Mouse (Mus musculus) megakaryocyte progenitor cell, adult 5-6 weeks (primary cell): Measurements from ENCODE around the gene Mecr. TPM values are rescaled to one million over a fixed set of nuclear protein-coding genes. Genes with fewer than 3 reads are reported as not detected.

Experiments
- ATAC-seq: replicated peaks from 2 replicates; pipeline ENCODE4 v1.8.0; 2016; ENCODE audit warnings: mild to moderate bottlenecking, moderate TSS enrichment, inconsistent platforms; ENCODE audit not compliant: poor library complexity
- total RNA-seq, 2 experiments: library from RNA; stranded (forward) in 1 of 2; stranded (reverse) in 1 of 2; fragments of 157-497, 149-512 nt in 1 of 2; fragments of 200-1000 nt in 1 of 2; gene quantifications; 2 replicates each; pipeline versions ENCODE4 v1.2.3 to v1.2.4; 2015 to 2017

Gene Mecr
- total RNA-seq, 2 experiments from 2014 or later = 26.0 to 41.9 TPM

GRCm38 (mm10) chr4:131833971-131834609, 9.2 kb upstream of the Mecr start:
- ATAC-seq = no peak

- ATAC-seq = 0 out of 2 replicates have a peak, but pooled peaks have one; percentile 11
Observed at GRCm38 (mm10) chr4:131836351-131836881, 6.9 kb upstream of the Mecr start.

DNA sequence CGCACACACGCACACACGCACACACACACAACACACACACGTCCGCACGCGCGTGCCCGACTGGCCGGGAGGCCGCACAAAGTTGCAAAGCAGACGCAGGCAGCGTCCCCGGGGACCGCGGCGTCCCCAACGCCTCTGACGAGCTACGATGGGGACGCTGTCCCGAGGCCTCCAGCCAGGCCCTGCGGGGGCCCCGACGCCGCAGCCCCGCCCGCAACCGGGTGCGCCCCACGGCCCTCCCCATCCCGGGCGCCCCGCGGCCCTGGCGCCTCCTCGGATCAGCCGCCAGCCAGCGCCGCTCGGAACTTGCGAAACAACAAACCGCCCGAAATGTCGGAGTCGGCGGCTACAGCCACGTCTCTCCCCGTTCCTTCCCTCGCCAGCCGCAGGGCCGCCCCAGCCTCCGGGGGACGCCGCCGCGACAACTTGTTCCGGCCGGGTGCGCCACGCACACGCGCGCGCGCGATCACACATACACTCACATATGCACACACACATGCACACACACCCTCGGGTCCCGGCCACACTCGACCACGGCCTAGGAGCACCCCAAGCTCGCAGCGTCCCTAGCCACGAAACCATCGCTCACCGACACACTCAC, 6.3 kb upstream of the Mecr start:
- peak; percentile 34 for ATAC-seq

GRCm38 (mm10) chr4:131837872-131838524, 5.3 kb upstream of the Mecr start, which contains the start of gene Ptpru:
Ptpru (minus strand) TSS chr4:131838288.
- peak; percentile 82 for ATAC-seq

DNA sequence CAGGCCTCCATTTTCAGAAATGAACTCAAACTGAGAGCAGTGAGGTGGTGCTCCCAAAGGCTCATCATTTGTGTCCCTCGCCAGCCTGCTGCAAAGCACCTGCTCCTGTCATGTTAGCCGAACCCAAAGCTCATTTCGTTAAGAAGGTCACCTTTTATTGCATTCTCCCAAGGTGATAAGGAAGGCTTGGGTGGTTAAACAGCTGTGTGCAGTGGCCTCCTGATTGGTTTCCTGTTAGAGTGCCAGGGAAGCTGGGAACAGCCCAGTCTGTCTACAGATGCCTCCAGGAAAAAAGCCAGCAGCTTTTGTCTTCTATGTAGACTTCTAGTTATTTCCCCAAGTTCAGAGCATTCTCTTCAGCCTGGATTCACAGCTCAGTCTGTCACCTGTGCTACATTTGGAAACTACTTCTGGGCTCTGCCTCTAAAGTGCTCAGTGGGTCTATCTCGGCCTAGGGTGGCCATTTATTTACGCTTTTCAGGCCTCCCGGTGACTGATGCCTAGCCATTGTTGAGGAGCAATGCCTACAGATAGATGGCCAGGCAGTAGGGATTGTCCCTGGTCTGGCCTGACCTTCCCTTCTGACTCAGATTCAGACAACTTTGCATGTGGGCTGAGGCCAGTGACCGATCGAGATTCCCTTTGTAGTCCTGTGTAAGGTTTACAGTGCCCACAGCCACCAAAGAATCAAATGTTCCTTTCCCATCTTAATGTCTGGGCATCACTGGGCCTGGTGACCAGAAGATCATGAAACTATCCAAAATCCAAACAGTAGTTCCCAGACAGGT, 2.9 kb downstream of the Mecr start:
- ATAC-seq = no peak

- ATAC-seq = no peak
Observed at GRCm38 (mm10) chr4:131848082-131848481, 4.8 kb downstream of the Mecr start.

DNA sequence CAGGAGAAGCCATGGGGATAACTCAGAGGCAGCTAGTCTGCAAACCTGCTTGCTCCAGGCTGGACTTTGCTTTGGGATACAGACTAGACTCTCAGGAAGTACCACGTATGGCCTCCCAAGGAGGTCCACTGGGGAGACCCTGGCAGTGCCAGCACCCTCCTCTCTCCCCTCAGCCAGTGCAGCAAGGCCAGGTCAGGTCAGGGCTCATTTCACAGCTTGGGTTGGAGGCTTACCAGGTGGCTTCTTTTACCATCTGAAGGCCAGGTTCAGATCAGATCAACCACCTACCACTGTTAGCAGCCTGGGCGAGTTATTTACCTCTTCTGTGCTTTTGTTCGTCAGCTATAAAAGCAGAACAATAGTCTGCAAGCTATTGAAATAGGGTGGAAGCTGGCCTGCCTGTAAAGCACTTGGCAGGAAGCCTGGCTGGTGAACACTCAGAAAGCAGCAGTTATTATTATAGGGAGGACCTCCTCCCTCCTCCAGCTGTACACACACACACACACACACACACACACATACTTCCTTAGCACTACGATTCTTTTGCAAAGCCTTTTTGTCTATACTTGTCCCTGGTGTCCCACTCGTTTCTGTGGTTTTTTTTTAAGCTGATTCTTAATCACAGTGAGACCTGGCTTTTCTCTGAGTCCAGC, 6.8 kb downstream of the Mecr start:
- no peak for ATAC-seq

DNA sequence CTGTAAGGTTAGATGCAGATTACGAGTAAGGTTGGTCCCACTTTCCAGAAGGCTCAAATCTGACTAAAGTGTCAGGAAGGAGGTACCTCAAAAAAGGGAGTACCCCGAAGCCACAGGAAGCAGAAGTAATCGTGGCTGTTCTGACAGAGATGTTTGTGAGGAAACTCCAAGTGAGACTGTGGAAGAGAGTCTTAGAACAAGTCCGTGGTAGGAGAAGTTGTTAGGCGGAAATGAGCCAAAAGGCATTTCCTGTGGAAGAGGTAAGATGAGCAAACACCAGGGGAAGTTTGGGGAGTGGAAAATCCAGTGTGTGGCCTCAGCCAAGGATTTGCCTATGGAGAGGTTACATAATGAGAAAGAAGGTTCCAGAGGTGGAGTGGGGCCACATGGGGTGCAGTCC, 11.7 kb downstream of the Mecr start:
- ATAC-seq = peak; percentile 77

GRCm38 (mm10) chr4:131860492-131861340, 17.4 kb downstream of the Mecr start:
- ATAC-seq = peak; percentile 84

GRCm38 (mm10) chr4:131861341-131861739, 18.1 kb downstream of the Mecr start:
- peak; percentile 70 for ATAC-seq

- ATAC-seq = no peak
Observed at GRCm38 (mm10) chr4:131872672-131873292, 29.5 kb downstream of the Mecr start.

GRCm38 (mm10) chr4:131873293-131874168, 30.3 kb downstream of the Mecr start, which contains the start of gene Srsf4:
Srsf4 (plus strand) TSS chr4:131873617.
- peak; percentile 89 for ATAC-seq

GRCm38 (mm10) chr4:131874169-131874536, 30.9 kb downstream of the Mecr start:
- peak; percentile 17 for ATAC-seq

DNA sequence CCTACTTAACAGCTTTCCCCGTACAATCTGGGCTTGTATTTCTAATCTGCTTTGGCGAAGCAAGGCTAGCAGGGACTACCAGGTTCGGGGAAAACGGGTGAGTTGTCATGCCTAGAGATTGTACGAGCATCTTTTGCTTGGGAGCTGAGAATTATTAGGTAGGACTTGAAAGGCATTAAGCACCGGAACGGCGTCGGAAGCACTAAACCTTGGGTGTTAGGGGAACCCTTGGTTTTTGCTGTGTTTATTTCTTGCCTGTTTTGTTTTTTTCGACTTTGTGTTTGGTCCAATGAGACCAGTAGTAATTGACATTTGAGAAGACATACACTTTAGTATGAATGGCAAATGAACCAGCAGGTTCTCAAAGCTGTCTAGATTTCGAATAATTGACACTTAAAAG, 31.3 kb downstream of the Mecr start:
- ATAC-seq = no peak

- ATAC-seq = no peak
Observed at GRCm38 (mm10) chr4:131875242-131875641, 32.0 kb downstream of the Mecr start.

DNA sequence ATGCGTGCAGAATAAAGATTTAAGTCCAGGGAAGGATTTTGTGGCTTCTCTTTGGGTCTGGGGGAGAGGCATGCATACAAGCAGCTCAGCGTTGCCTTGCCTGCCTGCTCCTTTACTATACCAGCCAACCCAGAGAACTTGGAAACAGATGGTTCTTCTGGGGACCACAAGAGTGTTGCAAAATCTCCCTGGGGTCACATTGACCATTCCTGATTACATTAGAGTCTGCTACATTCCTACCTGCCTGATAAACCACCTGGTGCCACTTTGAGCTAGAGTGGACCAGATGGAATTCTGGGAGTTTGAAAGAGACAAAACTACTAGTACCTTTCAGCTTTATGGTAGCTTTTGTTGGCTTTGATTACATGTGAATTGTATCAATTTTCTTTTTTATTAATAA, 33.6 kb downstream of the Mecr start:
- ATAC-seq = no peak

GRCm38 (mm10) chr4:131879692-131880091, 36.4 kb downstream of the Mecr start:
- ATAC-seq = no peak

GRCm38 (mm10) chr4:131881306-131881705, 38.0 kb downstream of the Mecr start:
- no peak for ATAC-seq
